Mouse (Mus musculus): Measurements from ENCODE around the gene Ccsap.

The Ccsap gene

DNA sequence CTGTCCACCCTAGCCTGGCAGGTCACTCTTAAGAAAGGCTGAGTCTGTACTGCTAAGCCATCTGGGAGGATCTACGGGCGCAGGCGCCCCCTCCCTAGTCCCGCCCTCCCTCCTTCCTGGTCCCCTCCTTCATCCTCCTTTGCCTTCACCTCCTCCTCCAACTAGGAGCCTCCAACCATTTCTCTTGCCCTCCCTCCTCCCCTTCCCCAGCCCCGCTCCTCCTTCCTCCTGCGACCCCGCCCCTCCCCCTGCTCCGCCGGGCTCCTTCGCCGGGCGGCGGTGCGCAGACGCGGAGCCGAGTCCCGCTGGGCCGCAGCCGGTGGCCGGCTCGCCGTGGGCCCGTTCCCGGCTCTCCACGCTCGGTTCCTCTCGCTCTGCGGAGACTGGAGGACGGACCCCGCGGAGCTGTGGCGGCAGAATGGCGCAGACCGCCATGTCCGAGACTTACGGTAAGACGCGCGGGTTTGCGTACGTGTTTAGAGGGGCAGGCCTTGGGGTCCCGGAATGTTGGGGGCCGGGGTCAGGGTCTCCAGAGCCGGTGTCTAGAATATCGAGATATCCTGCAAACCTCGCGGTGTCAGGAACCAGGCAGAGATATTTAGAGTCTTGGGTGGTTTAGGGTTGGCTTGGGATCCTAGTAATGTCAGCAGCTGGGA lies 54.2 kb downstream of the Ccsap start, which contains the start of gene Rab4a:
Rab4a (plus strand) TSS at position 268 of the 656 bp plus-strand sequence.
- DNase-seq (ENCODE audit: low read depth), result peak; percentile 47

DNA sequence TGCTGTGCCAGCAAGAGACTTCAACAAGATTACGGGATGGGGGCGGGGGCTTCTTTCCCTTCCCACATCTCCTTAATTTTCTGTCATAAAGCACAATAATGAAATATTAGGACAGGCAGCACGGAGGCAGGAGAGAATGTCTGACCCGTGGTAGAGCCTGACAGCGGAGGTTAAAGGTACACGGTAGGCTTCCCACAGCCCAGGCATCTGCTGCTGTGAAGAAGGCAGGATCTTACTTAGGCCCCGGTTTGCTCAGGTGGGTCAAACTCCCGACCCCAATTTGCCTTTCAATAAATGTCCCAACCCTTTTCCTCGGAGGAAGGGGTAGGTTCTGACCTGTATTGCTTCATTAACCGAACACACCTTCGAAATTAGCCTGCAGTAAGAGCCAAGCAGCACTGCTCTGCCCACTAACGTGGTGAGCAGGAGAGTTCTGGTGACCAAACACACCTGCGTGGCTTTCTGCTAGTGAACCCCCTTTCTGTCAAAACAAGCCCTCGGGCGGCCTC lies 54.7 kb downstream of the Ccsap start:
- DNase-seq (ENCODE audit: low read depth), result no peak

DNA sequence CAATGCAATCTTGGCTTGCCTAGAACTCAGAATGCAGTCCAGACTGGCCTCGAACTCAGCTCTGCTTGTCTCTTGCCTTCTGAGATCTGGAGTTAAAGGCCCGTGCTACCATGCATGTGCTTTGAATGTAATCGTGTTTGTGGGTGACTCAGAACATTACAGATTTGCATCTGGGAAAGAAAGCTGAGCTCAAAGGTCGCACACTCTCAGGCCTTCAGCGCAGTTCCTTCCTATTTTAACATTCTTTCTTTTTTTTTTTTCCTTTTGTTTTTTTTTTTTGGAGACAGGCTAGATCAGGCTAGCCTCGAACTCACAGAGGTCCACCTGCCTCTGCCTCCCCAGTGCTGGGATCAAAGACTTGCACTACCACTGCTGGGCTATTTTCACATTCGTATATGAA lies 55.4 kb downstream of the Ccsap start:
- no peak for DNase-seq (ENCODE audit: low read depth)

- no peak for DNase-seq (ENCODE audit: low read depth)
Observed at GRCm38 (mm10) chr8:123803639-123804038, 56.4 kb downstream of the Ccsap start.

DNA sequence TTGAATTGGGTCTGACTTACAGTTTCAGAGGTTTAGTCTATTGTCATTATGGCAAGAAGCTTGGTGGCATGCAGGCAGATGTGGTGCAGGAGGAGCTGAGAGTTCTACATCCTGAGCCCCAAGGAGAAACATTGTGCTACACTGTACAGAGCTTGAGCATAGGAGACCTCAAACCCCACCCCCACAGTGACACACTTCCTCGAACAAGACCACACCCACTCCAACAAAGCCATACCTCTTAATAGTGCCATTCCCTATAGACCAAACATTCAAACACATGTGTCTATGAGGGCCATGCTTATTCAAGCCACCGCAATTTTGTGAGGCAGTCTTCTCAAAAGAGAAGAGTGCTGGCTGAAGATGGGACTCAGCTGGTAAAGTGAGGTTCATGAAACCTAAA lies 58.5 kb downstream of the Ccsap start:
- no peak for DNase-seq (ENCODE audit: low read depth)

- no peak for DNase-seq (ENCODE audit: low read depth)
Observed at GRCm38 (mm10) chr8:123800867-123801266, 59.1 kb downstream of the Ccsap start.

GRCm38 (mm10) chr8:123799885-123800284 lies 60.1 kb downstream of the Ccsap start:
- no peak for DNase-seq (ENCODE audit: low read depth)

GRCm38 (mm10) chr8:123799434-123799833 lies 60.6 kb downstream of the Ccsap start:
- DNase-seq (ENCODE audit: low read depth), result no peak

DNA sequence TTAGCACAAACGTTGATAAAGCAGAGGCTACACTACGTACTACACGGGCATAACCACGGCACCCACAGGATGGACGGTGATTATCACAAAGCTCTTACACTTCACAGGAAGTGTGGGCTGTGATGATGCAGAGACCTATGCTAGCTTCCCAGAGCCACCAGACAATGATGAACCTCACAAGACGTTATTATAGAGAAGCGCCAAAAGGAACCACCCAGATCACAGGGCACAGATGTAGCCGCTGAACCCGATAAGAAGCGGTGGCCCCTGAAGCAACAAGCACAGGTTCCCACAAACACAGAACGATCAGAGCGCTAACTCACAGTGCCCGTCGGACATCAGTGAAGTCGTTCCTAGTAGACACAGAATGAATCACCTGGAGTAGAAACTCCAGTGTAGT lies 62.1 kb downstream of the Ccsap start:
- peak; percentile 19 for DNase-seq (ENCODE audit: low read depth)

- no peak for DNase-seq (ENCODE audit: low read depth)
Observed at GRCm38 (mm10) chr8:123796758-123797157, 63.3 kb downstream of the Ccsap start.

GRCm38 (mm10) chr8:123794766-123795165 lies 65.2 kb downstream of the Ccsap start:
- no peak for DNase-seq (ENCODE audit: low read depth)

DNA sequence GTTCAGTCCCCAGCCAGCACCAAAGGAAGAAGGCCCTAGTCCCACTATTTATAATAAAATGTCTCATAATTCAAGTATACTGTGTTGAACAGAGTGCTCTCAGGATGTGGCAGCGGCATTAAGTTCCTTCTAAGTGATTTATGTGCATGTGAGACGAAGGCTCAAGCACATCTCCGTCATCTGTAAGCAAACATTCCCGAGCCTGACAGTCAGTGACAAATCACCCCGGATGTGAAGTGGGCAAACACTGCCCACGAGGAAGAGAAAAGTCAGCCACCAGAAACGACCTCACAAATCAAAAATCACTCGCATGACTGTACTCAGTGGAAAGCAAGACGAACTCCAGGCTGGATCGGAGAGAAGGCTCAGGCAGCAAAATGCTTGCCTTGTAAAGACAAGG lies 66.1 kb downstream of the Ccsap start:
- DNase-seq (ENCODE audit: low read depth), result no peak

GRCm38 (mm10) chr8:123791845-123792225 lies 68.2 kb downstream of the Ccsap start:
- no peak for DNase-seq (ENCODE audit: low read depth)

GRCm38 (mm10) chr8:123791101-123791844 lies 68.7 kb downstream of the Ccsap start:
- no peak for DNase-seq (ENCODE audit: low read depth)
